Mouse (Mus musculus) hindbrain, embryonic 16.5 days (tissue): Measurements from ENCODE around the gene Zswim2. TPM values are rescaled to one million over a fixed set of nuclear protein-coding genes. Genes with fewer than 3 reads are reported as not detected.
A peak's percentile ranks its signal among the peaks of the same experiment; 100 is the strongest.

Experiments
- ATAC-seq: fragments of 200-750 bp; cut with Nextera tagmentation; 2 replicates; pipeline ENCODE4 v1.8.0; 2017; ENCODE audit warnings: moderate TSS enrichment, moderate library complexity
- H3K27ac ChIP-seq: fragments of 300-500 bp; sonication (generic); 2 replicates; pipeline ENCODE4 v1.5.1; 2014; ENCODE audit warnings: low read depth, mild to moderate bottlenecking, control low read depth, low read length, moderate library complexity
- H3K27me3 ChIP-seq: fragments of 300-500 bp; sonication (generic); replicated peaks from 2 replicates; pipeline ENCODE4 v1.6.1; 2014; ENCODE audit warnings: low read length; ENCODE audit not compliant: control insufficient read depth, insufficient read depth
- H3K36me3 ChIP-seq: fragments of 300-500 bp; sonication (generic); 2 replicates; pipeline ENCODE4 v1.6.1; 2014; ENCODE audit warnings: mild to moderate bottlenecking, low read length, moderate library complexity, mixed read lengths; ENCODE audit not compliant: control insufficient read depth, insufficient read depth
- H3K4me1 ChIP-seq: fragments of 300-500 bp; sonication (generic); 2 replicates; pipeline ENCODE4 v1.6.1; 2014; ENCODE audit warnings: low read depth, low read length; ENCODE audit not compliant: control insufficient read depth, insufficient read depth
- H3K4me2 ChIP-seq: fragments of 300-500 bp; sonication (generic); 2 replicates; pipeline ENCODE4 v1.6.1; 2014; ENCODE audit warnings: mild to moderate bottlenecking, low read length, control low read depth, moderate library complexity
- H3K4me3 ChIP-seq: fragments of 300-500 bp; sonication (generic); 2 replicates; pipeline ENCODE4 v1.5.1; 2014; ENCODE audit warnings: mild to moderate bottlenecking, low read length, control low read depth, moderate library complexity
- H3K9ac ChIP-seq: fragments of 300-500 bp; sonication (generic); 2 replicates; pipeline ENCODE4 v1.6.1; 2014; ENCODE audit warnings: low read depth, mild to moderate bottlenecking, control low read depth, low read length, moderate library complexity
- H3K9me3 ChIP-seq: fragments of 300-500 bp; sonication (generic); 2 replicates; pipeline ENCODE4 v1.6.1; 2014; ENCODE audit warnings: mild to moderate bottlenecking, low read length, moderate library complexity; ENCODE audit not compliant: control insufficient read depth
- WGBS: fragments of 180-500 bp; shearing (Covaris S2); extraction: QIAGEN DNeasy Blood & Tissue Kit; methylation state at CpG from one replicate; pipeline ENCODE4 v1.1.7; 2014; 5-methylcytosine and 5-hydroxymethylcytosine counted together
- polyA plus RNA-seq: library from polyadenylated mRNA; unstranded; fragments of >200 nt; fragmentation: Nextera tagmentation; extraction: Ambion mirVana; gene quantifications from 2 replicates; pipeline ENCODE4 v1.2.1, GENCODE M21; 2015

Gene Zswim2
- polyA plus RNA-seq, 1 experiment from 2014 or later: not detected

GRCm38 (mm10) chr2:83941378-83941777, 350 bp upstream of the Zswim2 start:
- Histone ChIP-seq H3K27ac (no peak overlapping the region), H3K4me3 (peak overlapping the region; percentile 46), H3K4me1 (peaks cover 5% of the 10 kb centered on the region; the same call in 1 of the 2 replicates), H3K27me3 (no peaks in the 10 kb centered on the region), H3K9me3 (no peaks in the 10 kb centered on the region), H3K9ac (no peak overlapping the region), H3K4me2 (peak overlapping the region; percentile 80), H3K36me3 (no peaks in the 10 kb centered on the region)
- ATAC-seq: peak; percentile 31
- WGBS: 27% methylated on average over 3 of the region's 3 CpGs

GRCm38 (mm10) chr2:83929478-83930088, 11.4 kb downstream of the Zswim2 start:
- H3K27ac ChIP-seq: no peak overlapping the region
- H3K9me3 ChIP-seq: no peaks in the 10 kb centered on the region
- H3K36me3 ChIP-seq: no peaks in the 10 kb centered on the region
- 58% methylated on average over 2 of the region's 2 CpGs for WGBS
- no peaks in the 10 kb centered on the region for H3K27me3 ChIP-seq
- ATAC-seq: no peak
- no peak overlapping the region for H3K4me3 ChIP-seq
- H3K4me2 ChIP-seq: no peak overlapping the region
- no peak overlapping the region for H3K9ac ChIP-seq
- no peaks in the 10 kb centered on the region for H3K4me1 ChIP-seq

- no peaks in the 10 kb centered on the region for H3K4me1 ChIP-seq
- H3K4me2 ChIP-seq: no peak overlapping the region
- ATAC-seq: no peak
- H3K9ac ChIP-seq: no peak overlapping the region
- H3K36me3 ChIP-seq: no peaks in the 10 kb centered on the region
- no peaks in the 10 kb centered on the region for H3K9me3 ChIP-seq
- no peak overlapping the region for H3K27ac ChIP-seq
- H3K4me3 ChIP-seq: no peak overlapping the region
- H3K27me3 ChIP-seq: no peaks in the 10 kb centered on the region
- WGBS: 78% methylated on average over 2 of the region's 2 CpGs
Measured at GRCm38 (mm10) chr2:83901896-83902540, 39.0 kb downstream of the Zswim2 start.

- Histone ChIP-seq H3K27me3 (no peaks in the 10 kb centered on the region), H3K9ac (no peak overlapping the region), H3K4me2 (no peak overlapping the region), H3K27ac (no peak overlapping the region), H3K9me3 (no peaks in the 10 kb centered on the region), H3K36me3 (no peaks in the 10 kb centered on the region), H3K4me3 (no peak overlapping the region), H3K4me1 (no peaks in the 10 kb centered on the region)
- no peak for ATAC-seq
- 97% methylated on average over 2 of the region's 2 CpGs for WGBS
Measured at GRCm38 (mm10) chr2:83893701-83894100, 47.3 kb downstream of the Zswim2 start.

GRCm38 (mm10) chr2:83883850-83884420, 57.1 kb downstream of the Zswim2 start:
- WGBS: 84% methylated on average over 6 of the region's 6 CpGs
- Histone ChIP-seq H3K4me1 (no peaks in the 10 kb centered on the region), H3K27me3 (no peaks in the 10 kb centered on the region), H3K36me3 (peaks cover 18% of the 10 kb centered on the region), H3K4me3 (no peak overlapping the region), H3K9me3 (no peaks in the 10 kb centered on the region), H3K4me2 (no peak overlapping the region), H3K27ac (no peak overlapping the region), H3K9ac (no peak overlapping the region)
- no peak for ATAC-seq

Other genes starting within 250 kb of the Zswim2 start
- gene Itgav, start 216.8 kb downstream of the Zswim2 start, polyA plus RNA-seq: 17.1 and 24.7 TPM in 2 replicates
- gene Fam171b, start 128.6 kb downstream of the Zswim2 start, polyA plus RNA-seq: 77.1 and 80.4 TPM in 2 replicates
- gene Gm13698, start 14.5 kb upstream of the Zswim2 start, polyA plus RNA-seq: not detected in 2 replicates
- not detected in 2 replicates for gene Gm13693, start 20.3 kb upstream of the Zswim2 start, polyA plus RNA-seq
- not detected in 2 replicates for gene Gm13695, start 26.1 kb upstream of the Zswim2 start, polyA plus RNA-seq
- not detected in 2 replicates for gene Gm13696, start 31.9 kb upstream of the Zswim2 start, polyA plus RNA-seq
- gene Gm13694, start 37.7 kb upstream of the Zswim2 start, polyA plus RNA-seq: not detected in 2 replicates
- not detected in 2 replicates for gene Gm13697, start 43.5 kb upstream of the Zswim2 start, polyA plus RNA-seq
- not detected in 2 replicates for gene Gm13691, start 49.3 kb upstream of the Zswim2 start, polyA plus RNA-seq